Mouse (Mus musculus) frontal cortex, postnatal 36 days (tissue): ENCODE measurements around the gene Islr2.

Experiments
- DNase-seq, 2 experiments: peaks; one replicate each; pipeline ENCODE4 v3.0.0; 2022; ENCODE audit warnings: low spot score in 2 of 2

Islr2 gene

DNA sequence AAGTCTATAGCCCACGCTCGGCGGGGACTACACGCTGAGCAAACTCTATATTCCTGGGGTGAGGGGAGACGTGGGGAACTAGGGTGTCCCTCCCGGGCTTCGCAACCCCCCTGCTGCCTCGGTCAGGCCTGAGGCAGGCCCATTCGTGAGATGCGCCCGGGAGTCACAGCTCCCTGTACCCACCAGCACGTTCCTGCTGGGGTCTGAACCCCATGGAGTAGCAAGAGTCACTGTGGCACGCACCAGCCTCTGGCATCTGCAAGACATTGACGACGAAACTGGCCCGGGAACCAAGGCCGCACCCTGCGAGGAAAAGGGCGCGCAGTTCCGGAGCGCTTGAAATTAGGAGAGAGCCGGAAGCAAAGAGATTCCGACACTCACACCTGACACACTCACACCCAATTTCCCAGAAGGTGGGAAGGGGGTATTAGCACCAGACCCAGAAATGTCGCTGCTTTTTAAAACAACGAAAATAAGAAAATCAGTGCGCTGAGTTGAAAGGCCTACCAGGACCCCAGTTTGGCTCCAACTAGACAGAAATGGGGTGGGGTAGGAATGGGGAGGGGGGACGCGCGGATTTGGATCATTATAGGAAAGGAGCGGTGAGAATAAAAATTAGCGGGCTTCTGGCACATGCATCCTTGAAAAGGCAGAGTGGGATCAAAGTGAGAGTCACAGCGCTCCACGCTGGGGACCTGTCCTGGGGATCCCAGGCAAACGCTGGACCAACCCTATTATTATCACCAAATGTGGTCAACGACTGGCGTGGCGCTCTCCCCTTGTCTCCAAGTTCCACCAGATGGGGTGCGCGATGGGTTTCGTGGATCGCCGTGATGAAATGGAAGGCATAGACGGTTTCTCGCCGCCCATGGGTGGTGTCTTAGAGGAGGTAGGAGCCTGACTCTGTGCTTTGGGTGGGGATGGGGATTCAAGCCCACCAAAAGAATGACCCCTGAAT is 7.2 kb downstream of the Islr2 start:
- no peak for DNase-seq

DNA sequence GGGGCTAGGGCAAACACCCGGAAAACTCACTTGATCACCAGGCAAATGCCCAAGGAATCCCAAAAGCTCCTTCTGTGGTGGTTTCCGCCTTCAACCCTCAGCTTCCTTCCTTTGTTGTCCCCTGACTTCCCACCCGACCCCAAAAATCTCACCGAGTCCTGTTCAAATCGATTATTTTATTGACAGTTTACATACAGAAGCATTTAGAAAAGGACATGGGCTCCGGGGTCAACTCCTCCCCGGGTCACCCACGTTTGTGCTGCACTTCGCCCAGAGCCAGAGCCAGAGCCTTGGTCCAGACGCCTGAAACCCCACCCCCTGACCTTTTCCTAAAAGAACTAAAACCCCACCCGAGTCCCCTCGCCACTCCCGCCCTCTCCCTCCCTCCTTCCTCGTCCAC is 8.0 kb downstream of the Islr2 start:
- DNase-seq = no peak

DNA sequence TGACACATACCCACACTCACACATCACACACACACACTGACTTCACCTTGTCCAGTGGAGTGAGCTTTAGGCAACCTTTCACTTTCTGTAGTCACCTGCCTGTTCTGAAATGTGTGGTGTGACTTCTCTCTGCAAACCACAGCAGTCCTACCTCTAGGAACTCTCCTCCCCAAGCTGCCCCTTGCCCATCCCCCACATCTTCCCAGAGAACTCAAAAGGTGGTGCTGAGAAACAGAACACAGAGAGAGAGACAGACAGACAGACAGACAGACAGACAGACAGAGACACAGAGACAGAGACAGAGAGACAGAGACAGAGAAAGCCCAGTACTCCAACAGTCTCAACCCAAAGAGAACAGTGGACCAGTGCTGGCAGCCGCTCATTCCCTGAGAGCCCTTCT is 8.4 kb downstream of the Islr2 start:
- DNase-seq = no peak

DNA sequence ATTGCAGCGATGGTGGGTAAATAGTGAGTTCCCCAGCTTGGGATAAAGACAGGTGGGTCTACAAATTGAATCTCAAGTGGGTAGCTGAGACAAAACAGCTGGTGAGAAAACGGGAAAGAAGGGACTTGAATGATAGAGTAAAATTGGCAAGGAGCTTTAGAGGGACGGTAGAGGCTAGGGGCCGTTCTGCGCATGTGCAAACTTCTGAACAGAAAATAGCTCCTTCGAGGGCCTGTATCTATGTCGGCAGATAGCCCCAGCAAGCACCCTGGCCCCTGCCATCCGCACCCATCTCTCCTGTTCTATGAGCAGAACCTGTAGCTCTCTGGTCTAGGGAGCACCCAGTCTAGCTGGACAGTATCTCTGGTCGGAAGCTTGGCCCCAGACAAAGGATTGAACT is 9.9 kb downstream of the Islr2 start:
- DNase-seq = no peak

DNA sequence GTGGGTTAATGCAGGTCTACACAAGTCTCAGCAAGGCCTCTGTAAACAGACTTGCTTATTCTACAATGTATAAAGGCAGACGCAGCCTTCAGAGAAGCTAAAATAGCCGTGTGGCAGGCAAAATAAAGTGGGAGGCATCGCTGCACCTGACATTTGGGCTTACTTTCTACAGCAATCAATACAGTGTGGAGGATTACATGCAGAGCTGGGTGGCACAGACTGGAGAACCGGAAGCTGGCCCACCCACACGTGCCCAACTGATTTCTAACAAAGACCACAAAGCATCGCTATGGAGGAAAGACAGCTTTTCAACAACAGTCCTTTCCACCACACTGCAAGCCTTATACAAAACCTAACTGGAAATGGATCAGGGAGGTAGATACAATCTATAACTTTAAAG is 19.7 kb downstream of the Islr2 start:
- DNase-seq = peak in 1 of 2 experiments; percentile 43

DNA sequence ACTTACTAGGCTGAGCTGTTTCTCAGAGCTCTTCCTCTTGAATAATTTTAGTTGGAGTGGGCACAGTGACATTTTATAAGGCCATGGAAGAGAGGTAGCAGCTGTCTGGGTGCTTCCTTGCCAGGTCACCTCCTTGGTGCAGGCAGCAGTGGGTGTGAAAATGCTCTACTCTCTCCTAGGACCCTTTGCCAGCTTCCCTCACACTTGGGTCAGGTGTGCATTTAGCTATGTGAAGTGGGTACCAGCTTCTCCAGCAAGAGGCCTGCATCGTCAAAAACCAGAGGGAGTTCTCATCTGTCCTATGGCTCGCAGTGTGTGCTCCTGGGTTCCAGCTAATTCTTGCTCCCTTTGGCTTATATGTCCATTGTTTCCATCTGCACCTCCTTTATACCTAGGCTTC is 24.7 kb downstream of the Islr2 start:
- no peak for DNase-seq

DNA sequence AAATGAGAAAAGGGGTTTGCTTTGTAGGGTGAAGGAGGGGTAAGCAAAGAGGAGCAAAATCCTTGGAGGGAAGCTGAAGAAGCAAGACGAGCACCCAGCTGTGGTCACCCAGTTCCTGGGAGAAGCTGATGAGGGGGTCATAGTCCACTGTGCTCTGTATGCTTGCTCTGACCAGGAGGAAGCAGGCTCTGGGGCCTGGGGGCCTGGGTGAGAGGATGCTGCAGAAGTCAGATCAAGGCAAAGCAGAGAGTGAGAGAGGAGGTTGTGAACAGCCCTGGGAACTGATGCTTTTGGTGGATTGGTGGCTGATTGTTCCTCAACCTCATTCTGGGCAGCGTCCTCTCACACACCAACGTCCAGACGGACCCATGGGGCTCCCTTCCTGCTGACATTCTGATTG is 27.0 kb downstream of the Islr2 start:
- DNase-seq = no peak

DNA sequence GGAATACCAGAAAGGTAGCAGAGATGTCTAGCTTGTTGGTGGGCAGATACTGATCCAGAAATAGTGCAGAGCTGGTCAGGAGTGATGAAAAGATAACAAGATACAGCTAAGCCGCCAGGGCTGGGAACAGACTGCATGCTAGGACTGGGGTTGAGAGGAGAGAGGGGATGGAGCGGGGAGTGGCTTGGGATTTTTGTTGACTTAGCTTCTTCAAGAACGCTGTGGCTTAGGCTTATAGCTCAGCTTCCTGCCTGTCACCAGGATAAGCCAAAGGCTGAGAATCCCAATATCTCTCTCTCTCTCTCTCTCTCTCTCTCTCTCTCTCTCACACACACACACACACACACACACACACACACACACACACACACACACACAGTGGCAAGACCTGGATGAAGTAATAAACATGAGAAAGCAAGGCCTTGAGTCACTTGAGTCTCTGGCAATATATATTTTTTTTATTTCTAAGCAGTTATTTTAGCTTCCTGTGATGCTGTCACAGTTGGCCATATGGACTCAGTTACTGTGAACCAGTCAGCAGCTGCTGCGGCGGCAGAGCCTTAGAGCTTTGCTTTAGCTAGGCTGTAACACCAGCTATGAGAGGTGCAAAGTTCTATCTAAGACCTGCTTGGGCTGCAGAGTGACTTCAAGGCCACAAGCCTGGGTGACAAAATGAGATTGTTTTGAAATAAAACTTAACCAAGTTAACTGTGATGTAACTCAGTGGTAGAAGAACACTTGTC is 28.2 kb downstream of the Islr2 start:
- peak; percentile 67 to 86 for DNase-seq

DNA sequence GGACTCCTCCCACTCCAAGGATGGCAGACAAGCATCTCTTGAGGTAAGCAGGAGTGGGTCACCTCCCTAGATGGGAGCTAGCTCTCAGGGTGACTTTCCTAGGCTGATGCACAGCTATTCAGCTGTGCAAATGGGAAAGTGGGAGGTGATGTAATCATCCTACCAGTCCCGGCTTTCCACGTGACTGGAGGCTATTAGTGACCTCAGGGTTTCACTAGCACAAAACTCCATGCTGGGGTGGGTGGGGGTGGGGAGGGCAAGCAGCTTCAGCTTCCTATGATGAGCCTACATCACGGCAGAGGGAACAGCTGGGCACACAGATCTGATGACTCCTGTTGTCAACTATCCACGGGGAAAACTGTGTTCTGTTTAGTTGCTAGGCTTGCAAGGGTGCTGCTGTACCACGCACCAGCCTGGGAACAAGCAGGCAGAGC is 29.3 kb downstream of the Islr2 start:
- DNase-seq = peak in 1 of 2 experiments; percentile 60

DNA sequence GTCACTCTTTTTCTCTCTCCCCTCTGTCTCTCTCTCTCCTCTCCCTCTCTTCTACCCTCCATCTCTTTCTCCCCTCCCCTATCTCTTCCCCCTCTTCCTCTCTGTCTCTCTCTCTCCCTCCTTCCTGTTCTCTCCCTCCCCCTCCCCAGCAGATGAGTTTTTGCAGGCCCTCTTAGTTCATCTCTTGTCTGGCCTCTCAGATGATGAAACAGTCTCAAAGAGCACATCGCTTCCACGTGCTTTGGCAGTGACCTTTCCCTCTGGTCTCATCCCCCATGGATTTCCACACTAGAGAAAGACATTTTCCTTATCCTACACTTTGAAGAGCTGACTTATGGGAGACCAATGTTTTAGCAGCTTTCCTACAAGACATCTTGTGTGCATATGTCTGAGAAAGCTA is 31.3 kb downstream of the Islr2 start:
- no peak for DNase-seq

DNA sequence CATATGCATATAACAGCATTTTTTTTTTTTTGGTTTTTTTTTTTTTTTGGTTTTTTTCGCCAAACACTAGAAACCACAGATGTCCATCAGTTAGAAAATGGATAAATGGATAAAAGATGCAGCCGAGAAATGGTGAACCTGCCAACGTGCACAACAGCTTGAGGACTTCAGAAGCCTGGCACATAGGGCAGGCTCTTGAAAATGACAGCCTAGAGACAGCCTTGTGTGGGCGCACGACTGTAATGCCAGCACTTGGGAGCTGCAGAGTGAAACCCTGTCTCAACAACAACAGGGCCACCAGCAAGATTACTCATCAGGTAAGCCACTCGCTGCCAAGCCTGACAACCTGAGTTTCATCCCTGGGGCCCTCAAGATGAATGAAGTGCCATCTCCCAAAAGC is 34.7 kb downstream of the Islr2 start:
- no peak for DNase-seq

DNA sequence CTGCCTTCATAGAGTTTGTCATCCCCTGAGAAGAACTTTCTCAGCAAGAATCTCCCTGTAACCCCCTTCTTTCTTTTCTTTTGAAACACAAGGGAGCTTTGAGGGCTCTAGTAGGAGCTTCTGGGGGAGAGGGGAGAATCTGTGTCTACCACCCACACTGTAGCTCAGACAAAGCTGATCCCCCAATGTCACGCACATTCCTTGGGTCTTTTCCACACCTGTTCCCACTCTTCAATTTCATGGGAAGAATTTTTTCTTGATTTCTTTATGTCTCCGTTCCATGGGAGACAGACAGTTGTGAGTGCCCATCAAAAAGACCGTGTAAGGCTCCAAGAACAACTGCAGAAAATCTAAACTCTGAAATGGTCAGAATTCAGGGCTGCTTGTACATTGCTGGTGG is 35.2 kb downstream of the Islr2 start:
- DNase-seq = no peak

DNA sequence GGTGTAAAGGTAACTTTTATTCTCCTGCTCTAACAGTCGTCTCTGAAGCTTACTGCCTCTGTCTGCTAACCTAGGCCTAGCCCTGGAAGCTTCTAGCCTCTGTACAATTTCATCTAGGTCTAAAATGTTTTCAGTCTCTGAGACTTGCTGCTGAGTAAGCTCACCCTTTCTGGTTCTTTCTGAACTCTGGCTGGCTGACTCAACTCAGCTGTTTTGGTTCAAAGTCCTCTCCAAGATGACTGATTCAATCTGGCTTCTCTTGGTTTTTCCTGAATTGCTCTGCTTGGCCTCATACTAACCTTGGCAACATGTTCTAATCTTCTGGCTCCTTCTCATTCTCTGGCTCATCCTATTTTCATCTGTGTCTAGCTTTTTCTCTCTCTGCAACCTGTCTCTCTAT is 38.3 kb downstream of the Islr2 start:
- DNase-seq = no peak

DNA sequence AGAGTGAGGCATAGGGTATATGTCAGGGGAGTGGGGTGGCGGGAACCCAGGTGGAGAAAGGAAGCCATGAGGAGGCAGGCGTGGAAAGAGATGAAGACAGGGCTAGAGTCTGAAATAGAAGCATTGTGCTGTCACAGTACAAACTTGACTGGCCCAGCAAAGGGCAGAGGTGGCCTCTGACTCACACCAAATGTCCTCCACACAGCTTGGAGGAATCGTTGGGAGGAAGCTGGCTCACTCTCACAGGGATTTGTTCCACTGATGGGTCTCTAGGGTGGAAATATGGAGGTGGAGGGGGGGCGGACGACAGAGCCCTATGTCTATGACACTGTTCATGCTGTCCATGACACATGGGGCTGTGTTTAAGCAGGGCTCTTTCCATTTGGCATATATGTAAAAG is 41.0 kb downstream of the Islr2 start:
- DNase-seq = no peak

DNA sequence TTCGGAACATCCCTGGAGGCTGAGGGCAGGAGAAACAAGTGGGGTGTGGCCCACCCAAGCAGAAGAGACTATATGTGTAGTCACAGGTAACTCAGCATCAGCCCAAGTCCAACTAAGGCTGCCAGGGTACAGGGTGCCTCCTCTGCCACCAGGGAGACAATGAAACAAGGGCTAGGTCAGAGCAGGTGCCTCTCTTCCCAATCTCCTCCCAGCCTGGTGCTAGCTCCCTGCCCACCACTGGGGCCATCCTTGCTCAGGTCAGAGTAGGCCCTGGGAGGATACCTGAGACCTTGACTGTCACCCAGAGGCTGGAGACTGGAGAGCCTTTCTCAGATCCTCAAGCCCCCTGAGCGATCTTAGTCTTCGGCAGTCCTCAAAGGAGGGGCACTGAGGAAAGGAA is 41.9 kb downstream of the Islr2 start:
- no peak for DNase-seq

DNA sequence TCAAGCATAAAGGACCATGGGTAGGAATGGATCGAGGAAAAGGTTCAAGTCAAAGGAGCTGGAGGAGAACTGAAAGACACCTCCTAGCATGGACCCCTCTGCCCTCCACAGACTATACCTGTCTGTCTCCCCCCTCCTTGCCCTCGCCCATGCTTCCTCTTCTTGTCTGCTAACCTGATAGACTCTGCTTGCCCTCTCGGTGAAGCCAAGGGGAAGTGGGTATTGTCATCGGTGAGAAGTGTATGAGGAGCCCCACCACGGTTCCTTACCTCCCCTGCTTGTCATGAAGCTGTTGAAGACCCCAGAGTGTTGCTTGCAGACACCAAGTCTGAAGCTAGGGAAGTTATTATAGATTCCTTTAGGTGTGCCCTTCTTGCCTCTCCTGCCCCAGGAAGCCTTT is 43.8 kb downstream of the Islr2 start:
- DNase-seq = no peak

DNA sequence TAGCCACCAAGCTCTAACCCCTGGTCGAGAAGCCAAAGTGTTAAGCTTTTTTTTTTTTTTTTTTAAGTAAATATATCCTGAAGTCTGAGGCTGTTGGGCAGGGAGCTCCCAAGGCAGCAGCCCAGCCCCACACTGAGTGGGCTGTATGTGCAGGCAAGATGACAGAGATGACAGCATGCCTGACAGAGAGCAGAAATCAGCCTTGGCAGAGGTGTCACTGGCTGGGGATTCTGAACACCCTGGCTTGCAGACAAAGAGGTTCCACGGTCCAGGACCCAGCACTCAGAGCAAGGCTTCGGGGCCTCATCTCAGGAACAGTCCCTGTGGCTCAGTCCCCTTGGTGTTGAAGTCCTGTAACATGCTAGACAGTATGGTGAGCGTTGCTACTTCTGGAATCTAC is 44.3 kb downstream of the Islr2 start:
- DNase-seq = peak; percentile 43 to 47

DNA sequence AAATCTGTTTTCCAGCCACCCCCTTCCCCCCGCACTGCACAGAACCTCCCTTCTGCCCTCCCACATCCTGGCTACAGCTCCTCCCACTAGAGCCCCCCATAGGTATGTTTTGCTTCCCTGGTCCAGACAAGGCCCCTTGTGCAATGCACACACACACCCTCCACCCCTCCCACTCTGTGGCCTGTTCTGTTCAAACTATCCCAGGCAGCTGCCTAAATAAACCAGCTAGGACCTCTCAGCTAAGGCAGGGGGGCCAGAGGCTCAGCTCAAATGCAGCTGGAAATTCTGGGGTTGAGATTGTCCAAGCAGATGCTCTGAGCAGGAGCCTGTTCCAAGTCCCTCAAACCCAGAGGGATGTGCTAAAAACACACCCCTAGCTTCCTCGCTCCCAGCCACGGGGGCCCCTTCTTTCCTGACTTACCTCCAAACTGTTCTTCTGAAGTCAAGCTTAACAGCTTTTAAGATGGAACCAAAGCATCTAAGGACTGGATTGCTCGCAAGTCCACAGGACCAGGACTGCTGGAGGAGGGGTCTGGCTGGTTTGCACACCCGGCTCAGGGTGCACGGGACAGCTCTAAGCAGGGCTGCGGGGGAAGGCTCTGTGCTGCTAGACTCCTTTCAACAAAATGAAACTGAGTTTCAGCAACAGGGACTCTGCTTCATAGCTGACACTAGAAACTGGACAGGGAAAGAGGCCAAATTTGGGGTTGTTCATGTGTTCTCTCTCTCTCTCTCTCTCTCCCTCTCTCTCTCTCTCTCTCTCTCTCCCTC is 45.4 kb downstream of the Islr2 start:
- peak in 1 of 2 experiments; percentile 34 for DNase-seq

DNA sequence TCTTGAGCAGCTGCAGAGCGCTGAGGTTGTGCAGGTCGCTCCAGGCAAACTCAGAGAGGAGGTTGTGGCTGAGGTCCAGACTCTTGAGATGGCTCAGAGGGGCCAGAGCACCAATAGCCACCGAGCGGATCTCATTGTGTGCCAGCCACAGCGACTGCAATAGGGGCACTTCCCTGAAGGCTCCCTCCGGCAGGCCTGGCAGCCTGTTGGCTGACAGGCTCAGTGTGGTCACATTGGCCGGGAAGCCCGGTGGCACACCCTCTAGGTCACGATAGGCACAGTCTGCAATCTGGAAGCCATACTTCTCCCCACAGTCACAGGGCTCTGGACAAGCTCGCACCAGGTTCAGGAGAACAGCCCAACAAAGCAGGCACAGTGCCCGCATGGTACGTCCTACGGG is 46.3 kb downstream of the Islr2 start:
- no peak for DNase-seq

DNA sequence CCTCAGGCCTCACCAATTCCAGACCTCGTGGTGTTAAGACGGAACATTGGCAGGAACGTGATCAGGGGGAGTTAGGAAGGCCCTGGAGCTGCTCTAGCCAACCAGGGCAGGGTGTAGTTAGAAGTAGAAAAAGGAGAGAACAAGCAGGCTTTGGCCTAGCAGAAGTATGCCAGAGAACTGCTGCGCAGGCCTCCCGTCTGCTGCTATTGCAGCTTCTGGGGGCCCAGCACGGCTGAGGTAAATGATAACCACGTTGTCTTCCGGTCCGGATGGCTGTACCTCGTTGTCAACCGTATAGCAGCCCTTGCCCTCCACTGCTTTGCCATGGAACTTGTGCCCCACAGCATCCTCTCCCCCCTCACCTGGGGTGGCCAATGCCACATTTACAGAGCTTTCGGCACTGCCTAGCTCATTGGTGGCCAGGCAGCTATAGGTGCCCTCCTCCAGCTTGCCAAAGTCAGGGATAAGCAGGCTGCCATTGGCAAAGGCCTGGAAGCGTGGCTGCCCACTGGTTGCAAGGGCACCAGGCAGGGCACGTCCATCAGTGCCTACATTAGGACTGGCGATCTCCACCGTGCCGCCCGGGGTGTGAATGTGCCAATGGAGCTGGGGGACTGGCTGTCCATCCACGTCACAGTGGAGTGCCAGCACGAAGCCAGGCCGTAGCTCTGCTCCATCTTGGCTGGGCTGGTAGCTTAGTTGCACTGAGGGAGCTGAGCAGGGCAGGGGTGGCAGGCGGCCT is 47.1 kb downstream of the Islr2 start:
- DNase-seq = no peak

DNA sequence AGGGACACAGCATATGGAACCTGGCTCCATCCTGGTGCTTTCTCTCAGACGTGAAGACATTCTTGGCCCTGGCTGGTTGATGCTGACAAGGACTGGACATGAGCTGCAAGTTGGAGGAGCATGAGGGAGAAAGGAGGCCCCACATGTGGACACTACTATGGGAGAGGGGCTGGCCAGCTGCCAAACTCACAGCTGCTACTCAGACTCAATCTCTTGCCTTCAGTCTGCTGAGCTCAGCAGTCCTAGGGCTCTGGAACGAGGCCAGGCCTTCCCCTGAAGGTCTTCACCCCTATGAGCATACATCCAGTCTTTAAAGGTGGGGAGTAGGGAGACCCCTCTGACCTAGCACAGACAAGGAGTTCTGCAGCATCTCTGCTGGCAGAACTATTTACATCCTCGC is 48.8 kb downstream of the Islr2 start:
- DNase-seq = no peak

DNA sequence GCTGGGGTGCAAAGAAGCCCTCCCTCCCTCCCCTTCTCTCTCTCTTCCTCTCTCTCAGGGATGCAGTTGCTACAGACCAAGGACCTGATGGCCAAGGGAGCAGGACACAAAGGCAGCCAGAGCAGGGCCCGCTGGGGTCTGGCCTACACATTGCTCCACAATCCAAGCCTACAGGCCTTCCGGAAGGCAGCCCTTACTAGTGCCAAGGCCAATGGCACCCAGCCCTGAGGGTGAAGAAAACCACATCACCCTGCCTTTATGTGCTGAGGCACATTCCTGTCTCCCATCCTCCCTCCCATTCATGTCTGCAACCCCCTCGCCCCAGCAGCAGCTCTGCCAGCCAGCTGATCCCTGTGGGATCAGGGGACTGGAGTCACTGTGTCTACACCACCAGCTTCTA is 51.0 kb downstream of the Islr2 start:
- DNase-seq = no peak
